Mouse (Mus musculus) skeletal muscle tissue, postnatal 0 days (tissue): ENCODE measurements around the gene Tmbim7. TPM values are rescaled to one million over a fixed set of nuclear protein-coding genes. Genes with fewer than 3 reads are reported as not detected.

ENCODE experiments used
- microRNA-seq, 2 experiments: library from miRNA; unstranded; fragments of <30 nt; microRNA quantifications; one replicate each; pipeline ENCODE4; 2016
- polyA plus RNA-seq: library from polyadenylated mRNA; unstranded; fragments of >200 nt; fragmentation: Nextera tagmentation; extraction: Ambion mirVana; gene quantifications from 2 replicates; pipeline ENCODE4 v1.2.1, GENCODE M21; 2015

Tmbim7 gene
- 0.15 TPM in 1 of 2 replicates, not detected in the other for polyA plus RNA-seq

DNA sequence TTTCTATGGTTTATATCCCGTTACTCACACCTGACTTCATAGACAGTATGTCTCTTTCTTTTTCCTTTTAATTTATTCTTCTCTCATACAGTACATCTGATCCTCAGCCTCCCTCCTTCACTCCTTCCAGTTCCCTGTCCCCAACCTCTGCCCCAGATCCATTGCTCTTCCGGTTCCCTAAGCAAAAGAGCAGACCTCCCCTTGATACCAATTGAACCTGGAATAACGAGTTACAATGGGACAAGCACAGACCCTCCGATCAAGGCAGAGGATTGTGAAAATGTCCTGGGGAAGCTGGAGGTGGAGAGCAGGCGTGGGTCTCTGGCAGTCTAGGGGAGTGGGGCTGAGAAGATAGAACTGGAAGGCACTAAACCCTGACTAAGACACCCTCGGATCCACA lies at the start of gene Tmbim7:
Tmbim7 (plus strand) TSS at position 301 of the 400 bp plus-strand sequence.

GRCm38 (mm10) chr5:3657085-3657484 lies 6.1 kb downstream of the Tmbim7 start, which contains the start of gene Gatad1:
TSS of gene Gatad1 (minus strand) at chr5:3657185.

Small RNAs within 50 kb of the gene (microRNA-seq; reads per million reads assigned to microRNA genes)
- gene Gm22926 (0 reads per million in 2 experiments), gene Gm26238 (0 reads per million in 2 experiments)

Other genes starting within 250 kb of the Tmbim7 start
- 14.7 TPM in 2 replicates for gene Fam133b, start 107.3 kb upstream of the Tmbim7 start, polyA plus RNA-seq
- 0.74 and 1.4 TPM in 2 replicates for gene 1700109H08Rik, start 79.6 kb upstream of the Tmbim7 start, polyA plus RNA-seq
- 7.6 and 8.1 TPM in 2 replicates for gene Pex1, start 55.1 kb upstream of the Tmbim7 start, polyA plus RNA-seq
- gene Rbm48, start 54.6 kb upstream of the Tmbim7 start, polyA plus RNA-seq = 5.0 and 5.7 TPM in 2 replicates
- gene Gatad1, start 6.0 kb downstream of the Tmbim7 start, polyA plus RNA-seq = 47.5 and 53.9 TPM in 2 replicates
- 4.8 and 5.0 TPM in 2 replicates for gene Ankib1, start 151.7 kb downstream of the Tmbim7 start, polyA plus RNA-seq
- 22.0 and 23.7 TPM in 2 replicates for gene Krit1, start 152.0 kb downstream of the Tmbim7 start, polyA plus RNA-seq
- gene Lrrd1, start 194.0 kb downstream of the Tmbim7 start, polyA plus RNA-seq = not detected in 2 replicates
- gene Mterf1a, start 242.8 kb downstream of the Tmbim7 start, polyA plus RNA-seq = 2.3 and 3.8 TPM in 2 replicates